Mouse (Mus musculus) mesoderm, embryonic 11.5 days (tissue): ENCODE results near the gene Plin3.
A peak's percentile ranks its signal among the peaks of the same experiment; 100 is the strongest.

ENCODE experiments used
- DNase-seq: peaks from one replicate; pipeline ENCODE4 v3.0.0-alpha.2; 2012; ENCODE audit warnings: low read depth, low spot score

The Plin3 gene

DNA sequence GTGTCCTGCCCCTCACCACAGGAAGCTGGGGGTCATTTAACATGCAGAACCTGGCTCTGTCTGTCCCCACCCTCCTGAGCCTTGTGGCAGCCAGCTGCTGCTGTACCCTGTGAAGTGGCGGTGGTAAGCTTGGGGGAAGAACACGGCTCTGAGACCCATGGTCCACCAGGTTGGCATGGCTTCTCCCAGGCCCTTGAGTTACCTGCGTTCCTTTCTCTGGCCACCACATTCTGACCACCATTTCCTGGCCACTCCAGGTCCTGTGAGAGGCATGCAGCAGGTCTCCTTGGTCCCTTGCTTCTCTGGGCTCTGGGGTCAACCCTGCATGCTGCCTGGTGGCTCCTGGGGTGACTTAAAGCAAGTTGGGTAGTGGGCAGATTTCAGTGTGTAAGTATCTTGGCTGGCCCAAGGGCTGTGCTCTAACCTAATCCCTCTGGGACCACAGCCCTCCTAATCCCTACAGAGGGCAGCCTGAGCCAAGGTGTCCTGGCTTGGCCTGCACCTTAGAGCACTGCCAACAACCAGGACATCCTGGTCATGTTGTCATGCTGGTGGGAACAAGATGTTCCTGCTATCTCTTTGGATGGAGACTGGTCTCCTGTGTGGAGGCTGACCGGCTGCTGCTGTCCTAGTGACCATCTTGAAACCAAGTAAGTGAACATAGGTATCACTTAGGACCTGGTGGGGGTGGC lies at the start of gene Plin3:
Gene Plin3 (minus strand): TSS at position 343 of the 692 bp plus-strand sequence.
- DNase-seq: no peak

DNA sequence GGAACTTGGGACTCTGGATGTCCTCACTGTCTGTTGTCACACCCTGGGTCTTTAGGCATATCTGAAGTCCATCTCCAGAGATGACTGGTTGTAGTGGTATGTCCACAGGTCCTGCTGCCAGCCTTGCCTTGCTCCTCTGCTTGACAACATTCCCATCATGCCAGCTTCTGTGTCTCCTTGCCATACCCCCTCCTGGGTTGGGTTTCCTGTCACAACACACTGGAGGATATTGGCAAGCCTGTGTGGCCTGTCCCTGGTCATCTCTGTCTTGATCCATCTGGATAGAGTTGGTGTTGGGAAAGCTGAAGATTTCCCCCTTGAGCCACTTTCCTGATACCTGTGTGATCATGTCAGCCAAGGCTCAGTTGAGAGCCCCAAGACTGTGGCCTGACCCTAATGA lies 48.0 kb upstream of the Plin3 start:
- DNase-seq: no peak

DNA sequence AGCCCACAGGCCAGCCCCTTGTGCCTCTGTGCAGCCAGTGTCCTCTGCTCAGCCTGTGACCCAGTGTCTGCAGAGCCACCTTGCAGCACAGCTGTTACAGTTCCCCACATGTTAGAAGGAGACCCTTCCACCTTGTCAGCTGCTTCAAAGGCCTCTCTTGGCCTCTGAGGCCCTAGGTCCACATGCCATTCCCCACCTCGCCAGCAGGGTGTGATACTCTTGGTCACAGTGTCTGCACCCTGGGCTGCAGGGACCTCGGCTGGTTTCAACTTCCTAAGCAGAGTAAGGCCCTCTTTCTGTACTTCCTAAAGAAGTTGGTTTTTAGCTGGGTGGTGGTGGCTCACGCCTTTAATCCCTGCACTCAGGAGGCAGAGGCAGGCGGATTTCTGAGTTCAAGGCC lies 46.2 kb upstream of the Plin3 start:
- peak; percentile 25 for DNase-seq

DNA sequence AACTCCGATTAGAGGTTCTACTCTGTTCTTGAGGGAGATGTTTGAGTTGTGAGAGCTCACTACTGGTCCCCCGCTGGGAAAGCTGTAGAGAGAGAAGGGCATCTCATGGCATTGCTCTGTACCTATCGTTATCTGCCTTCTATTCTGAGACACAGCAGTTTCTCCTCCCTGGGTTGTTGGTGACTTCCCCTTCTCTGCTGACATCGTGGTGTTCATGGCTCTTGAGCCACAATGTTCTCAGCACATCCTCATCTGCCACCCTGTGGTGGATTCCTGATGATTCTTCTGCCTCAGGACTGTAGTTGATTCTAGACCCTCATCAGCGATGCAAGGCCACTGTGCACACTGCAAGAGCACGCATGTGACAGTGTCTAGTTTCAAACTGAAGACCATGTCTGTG lies 45.1 kb upstream of the Plin3 start:
- no peak for DNase-seq

DNA sequence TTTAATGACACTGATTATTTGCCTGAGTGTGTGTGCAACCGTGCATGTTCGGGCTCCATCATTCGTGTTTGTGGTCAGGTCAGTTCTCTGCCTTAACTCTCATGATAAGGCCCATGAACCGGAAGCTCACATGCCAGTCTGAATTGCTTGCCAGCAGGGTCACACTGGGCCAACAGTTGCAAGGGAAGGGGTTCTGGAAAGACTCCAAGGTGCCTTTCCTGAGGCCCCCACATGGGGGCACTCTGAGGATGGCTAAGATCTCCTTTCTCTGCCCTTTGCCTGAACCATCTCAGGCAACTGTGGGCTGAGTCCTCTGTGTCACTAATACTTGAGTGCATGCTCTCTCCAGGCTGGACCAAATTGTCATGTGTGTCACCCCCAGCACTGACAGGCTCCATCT lies 44.5 kb upstream of the Plin3 start:
- DNase-seq: peak; percentile 58

DNA sequence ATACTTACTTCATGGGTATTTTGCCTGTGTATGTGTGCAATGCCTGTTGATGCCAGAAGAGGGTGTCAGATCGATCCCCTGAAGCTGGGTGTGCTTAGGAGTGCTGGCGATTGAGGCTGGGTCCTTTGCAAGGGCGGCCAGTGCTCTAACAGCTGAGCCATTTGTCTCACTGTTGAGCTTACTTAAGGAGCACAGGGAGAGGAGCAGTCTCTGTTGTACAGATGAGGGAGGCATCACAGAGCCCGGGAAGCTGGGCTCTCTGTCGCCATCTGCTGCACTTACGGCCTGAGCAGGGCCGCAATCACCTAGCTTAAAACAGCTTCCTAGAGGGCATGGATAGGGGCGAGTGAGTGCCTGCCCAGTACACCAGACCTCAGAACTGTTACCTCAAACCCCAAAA lies 40.3 kb upstream of the Plin3 start:
- DNase-seq: peak; percentile 31

DNA sequence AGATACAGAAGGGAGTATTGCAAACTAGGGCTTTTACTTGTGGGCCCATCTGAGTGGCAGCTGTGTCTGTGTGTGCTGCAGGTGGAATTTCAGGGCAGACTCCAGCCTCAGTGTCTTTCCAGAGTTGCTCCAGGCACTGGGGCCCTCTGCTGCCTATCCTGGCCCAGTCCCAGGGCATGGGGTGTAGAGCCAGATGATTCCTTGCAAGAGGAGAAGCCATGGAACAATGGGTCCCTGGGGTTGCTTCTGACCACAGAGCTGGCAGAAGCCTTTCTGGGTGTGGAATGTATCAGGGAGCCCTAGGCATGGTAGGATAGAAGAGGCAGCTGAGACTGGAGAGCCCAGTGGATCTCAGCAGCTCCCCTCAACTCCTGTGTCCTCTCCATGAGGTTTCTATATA lies 38.6 kb upstream of the Plin3 start:
- DNase-seq: no peak

DNA sequence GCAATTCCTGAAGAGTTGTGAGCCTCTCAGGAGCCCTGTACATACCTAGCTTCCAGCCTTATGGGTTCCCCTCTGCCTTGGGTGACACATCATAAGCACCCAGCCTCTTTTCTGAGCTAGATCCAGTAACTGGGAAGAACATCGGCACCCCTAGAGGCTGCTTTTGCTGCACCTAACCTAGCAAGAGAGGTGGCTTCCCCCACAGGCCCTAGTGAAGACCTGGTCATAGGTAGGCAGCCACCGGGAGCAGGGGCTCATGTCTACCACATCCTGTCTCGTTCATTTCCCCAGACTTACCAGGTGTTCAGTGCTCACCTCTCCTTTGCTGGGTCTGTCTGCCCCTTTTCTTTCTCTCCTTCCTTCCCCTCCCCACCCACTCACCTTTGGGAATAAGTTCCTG lies 37.7 kb upstream of the Plin3 start:
- DNase-seq: no peak

DNA sequence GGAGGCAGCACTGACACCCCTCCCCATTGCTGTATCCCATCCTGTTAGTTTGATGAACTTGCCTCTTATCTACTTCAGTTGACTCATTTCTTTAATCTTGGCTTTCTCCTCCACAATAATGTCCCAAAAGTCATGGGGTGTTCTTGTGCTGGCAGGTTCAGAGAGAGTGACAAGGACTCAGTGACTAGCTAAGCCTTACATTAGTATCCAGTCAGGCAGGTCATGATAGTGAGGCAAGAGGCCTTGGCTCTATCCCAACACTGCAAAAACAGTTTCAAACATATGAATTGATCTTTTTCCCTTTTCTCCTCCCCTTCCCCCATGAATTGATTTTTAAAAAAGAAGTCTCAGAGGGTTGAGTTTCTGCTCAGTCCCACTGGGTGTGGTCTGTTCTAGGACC lies 36.6 kb upstream of the Plin3 start:
- no peak for DNase-seq

DNA sequence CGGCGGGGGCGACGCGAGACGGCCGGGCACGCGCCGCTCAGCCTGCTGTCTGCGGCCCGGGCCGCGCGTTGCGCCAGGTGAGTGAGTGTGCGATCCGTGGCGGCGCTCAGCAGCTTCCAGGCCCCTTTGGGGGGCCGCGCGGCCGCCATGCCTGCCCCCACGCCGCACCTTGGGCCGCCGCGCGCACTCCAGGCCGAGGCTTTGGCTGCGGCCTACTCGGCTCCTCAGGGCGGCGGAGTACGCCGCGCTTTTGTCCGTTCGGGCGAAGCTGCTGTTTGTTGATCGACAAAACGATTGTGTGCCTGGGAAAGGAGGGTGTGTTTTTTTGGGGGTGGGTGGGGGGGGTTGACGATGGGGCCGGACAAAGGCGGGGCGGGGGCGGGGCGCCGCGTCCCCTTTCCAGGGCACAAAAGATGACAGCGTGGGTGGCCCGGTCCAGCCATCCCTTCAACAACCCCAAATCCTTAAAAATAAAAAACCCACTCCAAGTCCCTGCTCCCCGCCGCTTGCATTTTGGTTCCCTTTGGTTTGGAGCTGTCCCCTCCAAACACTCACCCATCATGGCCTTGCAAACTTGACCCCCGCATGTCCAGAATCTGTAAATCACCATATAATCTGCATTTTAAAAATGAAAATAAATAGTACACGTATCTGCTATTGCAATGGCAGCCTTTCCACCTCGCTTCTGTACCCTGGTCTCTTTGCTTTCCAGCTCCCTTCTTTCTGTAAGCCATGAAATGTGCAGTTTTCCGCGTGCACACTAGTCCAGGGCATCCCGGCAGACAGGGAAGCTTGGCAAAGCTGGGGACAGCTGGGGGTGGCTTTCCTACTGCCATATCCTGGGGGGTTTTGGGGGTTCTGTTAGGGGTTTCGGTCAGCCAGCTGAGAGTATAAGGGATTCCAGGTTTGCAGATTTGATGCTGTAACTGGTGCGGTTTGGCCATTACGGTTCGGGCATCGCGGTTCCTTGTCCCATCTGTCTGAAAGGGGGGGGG lies 33.8 kb upstream of the Plin3 start:
- DNase-seq: peak; percentile 44

DNA sequence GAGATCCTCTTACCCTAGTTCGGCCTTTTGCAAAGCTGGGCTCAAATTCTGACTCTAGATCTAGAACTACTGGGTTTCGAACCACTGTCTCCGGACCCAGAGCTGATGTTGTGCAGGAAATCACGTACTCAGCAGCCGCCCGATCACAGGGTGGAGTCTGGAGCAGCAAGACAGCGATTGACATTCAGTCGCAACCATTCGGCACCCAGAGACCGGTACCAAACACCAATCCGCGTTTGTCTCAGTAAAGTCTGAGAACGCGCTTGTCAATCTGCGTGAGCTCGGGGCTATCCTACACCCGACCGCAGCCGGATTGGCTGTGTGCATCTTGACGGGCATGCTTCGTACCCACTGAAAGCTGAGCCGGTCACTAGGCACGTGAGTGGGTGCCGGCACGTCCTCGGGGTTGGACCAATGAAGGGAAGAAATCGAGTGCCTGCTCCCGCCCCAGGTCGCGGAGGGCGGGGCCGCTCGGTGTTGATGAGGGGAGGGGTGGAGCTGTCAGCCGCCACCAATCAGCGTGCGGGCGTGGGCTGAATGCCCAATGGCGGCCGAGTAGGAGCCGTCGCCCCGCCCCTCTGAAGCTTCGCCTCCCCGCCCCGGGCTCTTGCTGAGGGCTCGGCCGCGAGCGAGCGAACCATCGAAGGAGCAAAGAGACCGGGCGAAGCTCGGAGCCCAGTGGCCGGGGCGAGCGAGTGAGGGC lies 32.9 kb upstream of the Plin3 start, which contains the start of gene Kdm4b:
Gene Kdm4b (plus strand): TSS at position 613 of the 703 bp plus-strand sequence.
- DNase-seq: peak; percentile 99

DNA sequence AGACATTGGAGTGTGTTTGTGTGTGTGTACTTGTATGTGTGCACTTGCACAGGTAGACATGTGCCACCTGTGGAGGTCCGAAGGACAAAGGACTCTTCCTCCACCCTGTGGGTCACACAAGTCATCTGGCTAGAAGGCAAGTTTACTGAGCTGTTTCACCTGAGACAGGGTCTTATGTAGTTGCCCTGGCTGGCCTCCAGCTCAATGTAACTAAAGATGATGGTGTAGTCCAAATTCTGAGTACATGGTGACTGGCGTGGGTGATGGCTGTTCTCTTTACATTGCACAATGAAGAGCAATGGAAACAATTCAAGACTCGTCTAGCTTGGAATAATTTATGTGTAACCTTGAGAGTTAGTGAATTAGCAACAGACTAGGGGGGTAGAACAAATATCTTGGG lies 31.7 kb upstream of the Plin3 start:
- DNase-seq: no peak

DNA sequence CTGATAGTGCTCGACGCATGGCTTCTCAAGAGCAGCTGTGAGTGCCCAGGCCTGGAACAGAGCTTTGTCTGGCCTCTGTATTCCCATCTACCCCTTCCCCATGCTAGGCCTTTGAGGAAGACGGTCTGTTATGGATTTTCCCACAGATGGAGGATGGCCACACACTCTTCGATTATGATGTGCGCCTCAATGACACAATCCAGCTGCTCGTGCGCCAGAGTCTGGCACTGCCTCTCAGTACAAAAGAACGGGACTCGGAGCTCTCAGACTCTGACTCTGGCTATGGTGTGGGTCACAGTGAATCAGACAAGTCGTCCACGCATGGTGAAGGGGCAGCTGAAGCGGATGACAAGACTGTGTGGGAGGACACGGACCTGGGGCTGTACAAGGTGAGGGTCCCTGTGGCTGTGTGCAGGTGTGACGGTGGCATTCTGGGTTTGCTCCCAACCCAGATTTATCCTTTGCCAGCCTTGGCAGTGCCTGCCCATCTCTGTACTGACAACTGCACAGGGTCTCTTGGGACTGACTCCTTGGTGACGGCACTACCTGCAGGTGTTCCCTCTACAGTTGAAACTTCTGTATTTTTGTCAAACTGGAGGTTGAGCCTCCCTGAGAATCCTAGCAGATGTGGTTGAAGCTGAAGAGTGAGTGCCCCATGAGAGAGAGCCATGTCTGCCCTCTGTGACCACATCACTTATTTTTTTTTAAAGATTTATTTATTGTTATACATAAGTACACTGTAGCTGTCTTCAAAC lies 16.7 kb upstream of the Plin3 start:
- no peak for DNase-seq

DNA sequence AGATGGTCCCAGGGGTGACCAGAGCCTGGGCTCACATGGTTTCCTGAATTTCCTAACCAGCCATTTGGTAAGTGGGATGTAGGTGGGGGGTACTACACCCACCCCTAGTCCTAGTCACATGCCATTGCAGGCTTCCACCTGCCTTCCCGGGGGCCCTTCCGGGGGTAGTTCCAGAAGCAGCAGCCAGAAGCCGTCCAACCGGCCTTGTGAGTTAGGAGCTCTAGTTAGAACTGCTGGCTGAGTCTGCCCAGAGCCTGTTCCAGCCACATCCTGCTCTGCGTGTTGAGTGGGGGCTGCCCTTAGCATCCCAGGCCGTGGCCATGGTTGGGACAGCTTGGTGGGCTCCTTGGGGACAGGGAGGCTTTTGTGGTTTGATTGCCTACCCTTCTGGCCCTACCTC lies 15.4 kb upstream of the Plin3 start:
- no peak for DNase-seq

DNA sequence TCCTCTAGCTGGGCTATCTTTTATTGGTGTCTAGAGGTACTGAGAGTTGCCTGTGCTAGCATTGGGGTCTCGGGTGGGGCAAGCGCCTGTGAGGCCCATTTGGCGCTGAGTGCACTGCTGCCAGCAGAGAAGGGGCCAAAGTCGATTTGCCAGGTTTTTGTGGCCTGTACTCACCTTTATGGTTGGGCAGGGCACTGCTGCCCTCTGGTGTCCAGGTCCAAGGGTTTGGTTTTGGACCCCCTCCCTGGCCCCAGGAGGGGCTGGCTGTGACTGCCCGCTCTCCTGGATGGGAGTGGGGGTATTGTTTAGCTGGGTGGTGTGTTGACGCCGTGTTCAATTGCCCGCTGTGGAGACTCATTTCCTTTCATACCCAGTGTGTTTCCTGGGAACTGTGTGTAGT lies 13.2 kb upstream of the Plin3 start:
- DNase-seq: no peak

DNA sequence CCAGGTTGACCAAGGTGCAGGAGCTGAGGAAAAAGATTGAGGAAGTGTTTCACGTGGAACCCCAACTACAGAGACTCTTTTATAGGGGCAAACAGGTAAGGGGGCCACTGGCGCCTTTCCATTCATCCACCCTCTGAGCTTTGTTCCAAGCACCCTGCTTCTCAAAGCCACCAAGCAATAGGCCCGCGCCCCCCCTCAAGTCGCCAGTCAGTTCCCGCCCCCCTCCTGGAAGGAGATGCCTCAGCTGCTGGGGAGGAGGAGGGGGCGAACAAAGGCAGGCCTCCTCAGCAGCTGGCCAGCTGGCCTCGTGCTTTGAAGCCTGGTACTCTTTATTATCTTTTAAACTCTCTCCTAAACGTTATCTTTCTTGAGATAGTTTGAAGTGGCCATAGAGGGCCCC lies 12.5 kb upstream of the Plin3 start:
- DNase-seq: no peak

DNA sequence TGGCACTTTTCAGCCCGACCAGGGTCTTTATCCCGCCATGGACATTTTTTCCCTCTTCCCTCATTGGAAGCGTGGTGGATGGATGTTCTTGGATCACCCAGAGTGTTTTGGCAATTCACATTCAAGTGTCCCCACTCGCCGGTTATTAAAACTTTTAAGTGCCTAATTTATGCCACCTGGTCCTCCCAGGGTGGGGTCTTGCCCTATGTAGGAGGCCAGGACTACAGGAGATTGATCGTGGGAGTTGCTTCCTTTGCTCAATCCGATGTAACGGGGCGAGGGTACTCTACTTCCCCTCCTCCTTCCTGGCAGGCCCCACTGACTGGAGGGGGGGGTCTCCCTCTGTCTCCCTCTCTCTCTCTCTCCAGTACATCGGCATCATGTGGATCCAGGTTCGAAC lies 12.0 kb upstream of the Plin3 start:
- DNase-seq: no peak

DNA sequence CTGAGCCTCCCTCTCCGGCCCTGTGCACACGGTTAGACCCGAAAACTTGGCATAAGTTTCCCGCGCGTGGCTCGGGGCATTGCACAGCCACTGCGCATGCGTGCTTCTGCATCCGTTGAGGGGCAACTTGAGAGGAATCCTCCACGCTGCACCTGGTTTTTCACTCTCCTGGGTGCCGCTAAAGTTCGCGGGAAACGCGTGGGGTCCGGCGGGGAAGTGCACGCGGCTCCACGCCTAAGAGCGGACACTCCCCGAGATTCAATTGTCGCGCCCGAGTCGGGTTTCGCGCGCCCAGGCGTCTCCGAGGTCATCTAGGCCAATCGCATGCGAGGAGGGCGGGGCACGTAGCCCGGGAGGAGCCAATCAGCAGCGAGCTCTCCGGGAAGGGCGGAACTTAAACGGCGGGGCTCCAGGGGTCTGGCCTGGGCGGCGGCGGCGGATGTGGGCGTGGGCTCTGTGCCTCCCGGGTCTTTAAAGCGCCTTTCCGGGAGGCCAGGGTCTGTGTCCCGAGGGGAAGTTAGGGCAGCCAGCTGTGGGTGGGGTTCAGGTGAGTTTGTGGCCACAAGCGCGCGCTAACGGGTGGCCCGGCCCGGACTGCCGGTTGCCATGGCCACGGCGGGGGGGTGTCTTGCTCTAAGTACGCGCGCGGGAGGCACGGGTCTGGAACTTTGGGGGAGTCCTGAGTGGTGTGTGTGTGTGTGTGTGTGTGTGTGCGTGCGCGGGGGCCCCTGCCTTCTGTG lies 11.3 kb upstream of the Plin3 start:
- peak; percentile 98 for DNase-seq

DNA sequence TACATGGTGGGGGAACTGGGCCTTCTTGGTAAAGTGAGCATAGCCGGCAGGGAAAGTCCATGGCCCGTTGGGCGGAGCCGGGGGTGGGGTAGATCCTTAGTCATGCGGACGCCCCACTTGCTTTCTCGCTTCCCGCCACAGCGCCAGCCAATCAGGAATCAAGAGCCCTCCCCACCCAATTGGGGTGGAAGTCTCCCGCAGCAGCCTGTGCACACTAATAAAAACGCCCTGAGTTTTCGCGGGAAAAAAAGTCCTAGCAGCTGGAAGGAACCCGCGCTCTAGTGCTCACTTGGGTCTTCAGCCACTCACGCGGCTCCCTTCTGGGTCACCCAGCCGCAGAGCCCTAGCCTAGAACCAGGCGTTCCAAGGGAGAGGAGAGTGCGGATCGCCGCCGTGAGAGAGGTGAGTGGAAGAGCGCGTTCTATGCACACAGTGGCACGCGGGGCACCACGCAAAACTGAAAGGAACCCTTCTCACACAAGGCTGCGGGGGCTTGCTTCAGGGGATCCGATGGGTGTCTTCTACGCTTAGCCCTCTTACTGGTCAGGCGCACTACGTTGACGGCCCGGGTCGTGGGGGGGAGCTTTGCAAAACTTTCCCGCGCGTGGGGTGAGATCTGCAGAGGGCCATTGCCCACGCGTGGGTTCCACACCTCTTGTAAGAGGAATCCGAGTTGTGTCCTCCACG lies 10.6 kb upstream of the Plin3 start, which contains the start of gene Uhrf1:
Gene Uhrf1 (plus strand): TSS at position 162 of the 687 bp plus-strand sequence.
- peak; percentile 93 for DNase-seq
